Mouse (Mus musculus): ENCODE results near the gene Cd244a. TPM values are rescaled to one million over a fixed set of nuclear protein-coding genes. Genes with fewer than 3 reads are reported as not detected.

Gene Cd244a
- polyA plus RNA-seq, 1 experiment from 2014 or later, result 1.4 TPM

- H3K36me3 ChIP-seq (ENCODE audit: control insufficient read depth, insufficient read depth, low read length), result no peaks in the 10 kb centered on the region
- no peak overlapping the region for H3K9ac ChIP-seq (ENCODE audit: low read length)
- no peak overlapping the region for H3K27ac ChIP-seq (ENCODE audit: low read length)
- no peaks in the 10 kb centered on the region for H3K27me3 ChIP-seq (ENCODE audit: control insufficient read depth, insufficient read depth, low read length)
- no peak overlapping the region for H3K4me3 ChIP-seq (replicated peaks; ENCODE audit: low read length)
- no peaks in the 10 kb centered on the region for H3K4me1 ChIP-seq (ENCODE audit: control insufficient read depth, insufficient read depth, low read length)
- H3K9me3 ChIP-seq (replicated peaks; ENCODE audit: control insufficient read depth, low read length), result no peaks in the 10 kb centered on the region
- peak; percentile 53; the same call in 1 of the 2 replicates for ATAC-seq (ENCODE audit: insufficient read depth, low FRiP score)
- no peak overlapping the region for H3K4me2 ChIP-seq (ENCODE audit: low read depth, low read length)
- WGBS, result 57% methylated on average over 2 of the region's 2 CpGs
Observed at GRCm38 (mm10) chr1:171631447-171631846, 72.5 kb downstream of the Cd244a start.

- Histone ChIP-seq H3K4me3 (replicated peaks; ENCODE audit: low read length) (no peak overlapping the region), H3K4me1 (ENCODE audit: control insufficient read depth, insufficient read depth, low read length) (no peaks in the 10 kb centered on the region), H3K9ac (ENCODE audit: low read length) (no peak overlapping the region), H3K9me3 (replicated peaks; ENCODE audit: control insufficient read depth, low read length) (no peaks in the 10 kb centered on the region), H3K36me3 (ENCODE audit: control insufficient read depth, insufficient read depth, low read length) (no peaks in the 10 kb centered on the region), H3K4me2 (ENCODE audit: low read depth, low read length) (no peak overlapping the region), H3K27me3 (ENCODE audit: control insufficient read depth, insufficient read depth, low read length) (no peaks in the 10 kb centered on the region), H3K27ac (ENCODE audit: low read length) (no peak overlapping the region)
- no peak for ATAC-seq (ENCODE audit: insufficient read depth, low FRiP score)
- 55% methylated on average over 6 of the region's 6 CpGs for WGBS
Observed at GRCm38 (mm10) chr1:171635696-171636095, 76.7 kb downstream of the Cd244a start.

GRCm38 (mm10) chr1:171637101-171637500, 78.1 kb downstream of the Cd244a start:
- H3K9me3 ChIP-seq (replicated peaks; ENCODE audit: control insufficient read depth, low read length), result no peaks in the 10 kb centered on the region
- H3K27ac ChIP-seq (ENCODE audit: low read length), result no peak overlapping the region
- H3K36me3 ChIP-seq (ENCODE audit: control insufficient read depth, insufficient read depth, low read length), result no peaks in the 10 kb centered on the region
- 74% methylated on average over 8 of the region's 8 CpGs for WGBS
- H3K4me3 ChIP-seq (replicated peaks; ENCODE audit: low read length), result no peak overlapping the region
- H3K4me1 ChIP-seq (ENCODE audit: control insufficient read depth, insufficient read depth, low read length), result no peaks in the 10 kb centered on the region
- H3K4me2 ChIP-seq (ENCODE audit: low read depth, low read length), result no peak overlapping the region
- no peak for ATAC-seq (ENCODE audit: insufficient read depth, low FRiP score)
- no peak overlapping the region for H3K9ac ChIP-seq (ENCODE audit: low read length)
- H3K27me3 ChIP-seq (ENCODE audit: control insufficient read depth, insufficient read depth, low read length), result no peaks in the 10 kb centered on the region

- H3K9ac ChIP-seq (ENCODE audit: low read length), result no peak overlapping the region
- H3K27me3 ChIP-seq (ENCODE audit: control insufficient read depth, insufficient read depth, low read length), result no peaks in the 10 kb centered on the region
- H3K9me3 ChIP-seq (replicated peaks; ENCODE audit: control insufficient read depth, low read length), result no peaks in the 10 kb centered on the region
- no peak overlapping the region for H3K27ac ChIP-seq (ENCODE audit: low read length)
- H3K4me1 ChIP-seq (ENCODE audit: control insufficient read depth, insufficient read depth, low read length), result no peaks in the 10 kb centered on the region
- no peak overlapping the region for H3K4me2 ChIP-seq (ENCODE audit: low read depth, low read length)
- H3K4me3 ChIP-seq (replicated peaks; ENCODE audit: low read length), result no peak overlapping the region
- 74% methylated on average over 2 of the region's 2 CpGs for WGBS
- no peaks in the 10 kb centered on the region for H3K36me3 ChIP-seq (ENCODE audit: control insufficient read depth, insufficient read depth, low read length)
- ATAC-seq (ENCODE audit: insufficient read depth, low FRiP score), result no peak
Observed at GRCm38 (mm10) chr1:171638686-171639085, 79.7 kb downstream of the Cd244a start.

GRCm38 (mm10) chr1:171640796-171641195, 81.8 kb downstream of the Cd244a start:
- no peak for ATAC-seq (ENCODE audit: insufficient read depth, low FRiP score)
- no peak overlapping the region for H3K27ac ChIP-seq (ENCODE audit: low read length)
- WGBS, result 96% methylated on average over 6 of the region's 6 CpGs
- no peaks in the 10 kb centered on the region for H3K4me1 ChIP-seq (ENCODE audit: control insufficient read depth, insufficient read depth, low read length)
- H3K36me3 ChIP-seq (ENCODE audit: control insufficient read depth, insufficient read depth, low read length), result no peaks in the 10 kb centered on the region
- no peak overlapping the region for H3K4me3 ChIP-seq (replicated peaks; ENCODE audit: low read length)
- H3K9me3 ChIP-seq (replicated peaks; ENCODE audit: control insufficient read depth, low read length), result no peaks in the 10 kb centered on the region
- no peak overlapping the region for H3K9ac ChIP-seq (ENCODE audit: low read length)
- no peaks in the 10 kb centered on the region for H3K27me3 ChIP-seq (ENCODE audit: control insufficient read depth, insufficient read depth, low read length)
- H3K4me2 ChIP-seq (ENCODE audit: low read depth, low read length), result no peak overlapping the region

GRCm38 (mm10) chr1:171643612-171644011, 84.6 kb downstream of the Cd244a start:
- ATAC-seq (ENCODE audit: insufficient read depth, low FRiP score), result no peak
- H3K9ac ChIP-seq (ENCODE audit: low read length), result no peak overlapping the region
- H3K4me2 ChIP-seq (ENCODE audit: low read depth, low read length), result no peak overlapping the region
- WGBS, result 65% methylated on average over 7 of the region's 7 CpGs
- no peaks in the 10 kb centered on the region for H3K36me3 ChIP-seq (ENCODE audit: control insufficient read depth, insufficient read depth, low read length)
- no peak overlapping the region for H3K27ac ChIP-seq (ENCODE audit: low read length)
- H3K4me1 ChIP-seq (ENCODE audit: control insufficient read depth, insufficient read depth, low read length), result no peaks in the 10 kb centered on the region
- no peak overlapping the region for H3K4me3 ChIP-seq (replicated peaks; ENCODE audit: low read length)
- H3K9me3 ChIP-seq (replicated peaks; ENCODE audit: control insufficient read depth, low read length), result no peaks in the 10 kb centered on the region
- no peaks in the 10 kb centered on the region for H3K27me3 ChIP-seq (ENCODE audit: control insufficient read depth, insufficient read depth, low read length)

- Histone ChIP-seq H3K9ac (ENCODE audit: low read length) (no peak overlapping the region), H3K27ac (ENCODE audit: low read length) (no peak overlapping the region), H3K4me3 (replicated peaks; ENCODE audit: low read length) (no peak overlapping the region), H3K36me3 (ENCODE audit: control insufficient read depth, insufficient read depth, low read length) (no peaks in the 10 kb centered on the region), H3K4me1 (ENCODE audit: control insufficient read depth, insufficient read depth, low read length) (no peaks in the 10 kb centered on the region), H3K9me3 (replicated peaks; ENCODE audit: control insufficient read depth, low read length) (no peaks in the 10 kb centered on the region), H3K4me2 (ENCODE audit: low read depth, low read length) (no peak overlapping the region), H3K27me3 (ENCODE audit: control insufficient read depth, insufficient read depth, low read length) (no peaks in the 10 kb centered on the region)
- WGBS, result 58% methylated on average over 5 of the region's 5 CpGs
- ATAC-seq (ENCODE audit: insufficient read depth, low FRiP score), result no peak
Observed at GRCm38 (mm10) chr1:171646429-171646940, 87.5 kb downstream of the Cd244a start.

GRCm38 (mm10) chr1:171647716-171648115, 88.7 kb downstream of the Cd244a start:
- Histone ChIP-seq H3K9ac (ENCODE audit: low read length) (no peak overlapping the region), H3K9me3 (replicated peaks; ENCODE audit: control insufficient read depth, low read length) (no peaks in the 10 kb centered on the region), H3K4me3 (replicated peaks; ENCODE audit: low read length) (no peak overlapping the region), H3K27ac (ENCODE audit: low read length) (no peak overlapping the region), H3K36me3 (ENCODE audit: control insufficient read depth, insufficient read depth, low read length) (no peaks in the 10 kb centered on the region), H3K27me3 (ENCODE audit: control insufficient read depth, insufficient read depth, low read length) (no peaks in the 10 kb centered on the region), H3K4me2 (ENCODE audit: low read depth, low read length) (no peak overlapping the region), H3K4me1 (ENCODE audit: control insufficient read depth, insufficient read depth, low read length) (no peaks in the 10 kb centered on the region)
- ATAC-seq (ENCODE audit: insufficient read depth, low FRiP score), result no peak
- WGBS, result 82% methylated on average over 5 of the region's 5 CpGs

- H3K36me3 ChIP-seq (ENCODE audit: control insufficient read depth, insufficient read depth, low read length), result no peaks in the 10 kb centered on the region
- H3K4me3 ChIP-seq (replicated peaks; ENCODE audit: low read length), result no peak overlapping the region
- no peak overlapping the region for H3K4me2 ChIP-seq (ENCODE audit: low read depth, low read length)
- no peak overlapping the region for H3K9ac ChIP-seq (ENCODE audit: low read length)
- H3K27me3 ChIP-seq (ENCODE audit: control insufficient read depth, insufficient read depth, low read length), result no peaks in the 10 kb centered on the region
- H3K9me3 ChIP-seq (replicated peaks; ENCODE audit: control insufficient read depth, low read length), result no peaks in the 10 kb centered on the region
- no peak for ATAC-seq (ENCODE audit: insufficient read depth, low FRiP score)
- no peaks in the 10 kb centered on the region for H3K4me1 ChIP-seq (ENCODE audit: control insufficient read depth, insufficient read depth, low read length)
- WGBS, result 68% methylated on average over 8 of the region's 8 CpGs
- no peak overlapping the region for H3K27ac ChIP-seq (ENCODE audit: low read length)
Observed at GRCm38 (mm10) chr1:171648840-171649239, 89.8 kb downstream of the Cd244a start.

GRCm38 (mm10) chr1:171652734-171653133, 93.7 kb downstream of the Cd244a start, which contains the start of gene Slamf7:
TSS of gene Slamf7 (minus strand) at chr1:171653035.
- 86% methylated on average over 5 of the region's 5 CpGs for WGBS

More at GRCm38 (mm10) chr1:171652734-171653133, 93.7 kb downstream of the Cd244a start, which contains the start of gene Slamf7:
- Histone ChIP-seq H3K9ac (ENCODE audit: low read length) (no peak within 1 kb of the TSS), H3K4me2 (ENCODE audit: low read depth, low read length) (no peak within 1 kb of the TSS), H3K4me1 (ENCODE audit: control insufficient read depth, insufficient read depth, low read length) (no peaks in the 10 kb centered on the region), H3K27me3 (ENCODE audit: control insufficient read depth, insufficient read depth, low read length) (no peaks in the 10 kb centered on the region), H3K4me3 (replicated peaks; ENCODE audit: low read length) (no peak within 1 kb of the TSS), H3K9me3 (replicated peaks; ENCODE audit: control insufficient read depth, low read length) (no peaks in the 10 kb centered on the region), H3K36me3 (ENCODE audit: control insufficient read depth, insufficient read depth, low read length) (no peaks in the 10 kb centered on the region), H3K27ac (ENCODE audit: low read length) (no peak within 1 kb of the TSS)
- no peak for ATAC-seq (ENCODE audit: insufficient read depth, low FRiP score)
